Mouse (Mus musculus): ENCODE measurements around the gene Adamts20. TPM values are rescaled to one million over a fixed set of nuclear protein-coding genes. Genes with fewer than 3 reads are reported as not detected.
A peak's percentile ranks its signal among the peaks of the same experiment; 100 is the strongest.

Adamts20 gene
- polyA plus RNA-seq, 1 experiment from 2014 or later: 1.6 TPM

- H3K9ac ChIP-seq (ENCODE audit: low read depth, low read length): no peak overlapping the region
- no peaks in the 10 kb centered on the region for H3K27me3 ChIP-seq (ENCODE audit: control insufficient read depth, insufficient read depth, low read length)
- no peaks in the 10 kb centered on the region; the same call in 1 of the 2 replicates for H3K9me3 ChIP-seq (replicated peaks; ENCODE audit: control insufficient read depth, low read length)
- ATAC-seq (replicated peaks; ENCODE audit: insufficient number of reproducible peaks, low FRiP score, low TSS enrichment): no peak
- no peaks in the 10 kb centered on the region for H3K4me1 ChIP-seq (ENCODE audit: control insufficient read depth, insufficient read depth, low read length)
- no peak overlapping the region for H3K4me2 ChIP-seq
- H3K4me3 ChIP-seq (ENCODE audit: low read depth, low read length): no peak overlapping the region
- no peaks in the 10 kb centered on the region for H3K36me3 ChIP-seq (ENCODE audit: control insufficient read depth, insufficient read depth, low read length)
- no peak overlapping the region for H3K27ac ChIP-seq (ENCODE audit: low read depth, low read length)
- 86% methylated on average over 5 of the region's 5 CpGs for WGBS (ENCODE audit: insufficient replicate concordance)
Observed at GRCm38 (mm10) chr15:94344317-94344716, 120.9 kb downstream of the Adamts20 start.

DNA sequence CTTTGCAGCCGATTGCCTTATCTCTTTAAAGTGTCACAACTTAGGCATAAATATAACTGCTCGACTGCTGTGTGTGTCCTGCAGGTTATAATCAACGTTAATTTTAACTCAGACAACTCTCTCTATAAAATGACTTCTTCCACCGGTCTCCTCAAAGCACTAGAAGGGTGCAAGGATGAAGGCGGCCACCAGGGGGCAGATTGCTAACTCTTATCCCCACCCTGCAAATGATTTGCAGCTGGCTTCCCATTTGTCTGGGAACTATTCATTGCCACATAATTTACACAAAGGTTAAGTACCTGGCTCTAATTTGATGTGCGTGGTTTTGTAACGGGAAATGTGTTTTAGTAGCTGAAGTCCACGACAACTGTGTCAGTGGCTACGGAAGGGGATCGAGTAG lies 122.9 kb downstream of the Adamts20 start:
- H3K9me3 ChIP-seq (replicated peaks; ENCODE audit: control insufficient read depth, low read length): no peaks in the 10 kb centered on the region; the same call in 1 of the 2 replicates
- no peak overlapping the region for H3K9ac ChIP-seq (ENCODE audit: low read depth, low read length)
- H3K27me3 ChIP-seq (ENCODE audit: control insufficient read depth, insufficient read depth, low read length): no peaks in the 10 kb centered on the region
- no peaks in the 10 kb centered on the region for H3K4me1 ChIP-seq (ENCODE audit: control insufficient read depth, insufficient read depth, low read length)
- no peaks in the 10 kb centered on the region for H3K36me3 ChIP-seq (ENCODE audit: control insufficient read depth, insufficient read depth, low read length)
- no peak for ATAC-seq (replicated peaks; ENCODE audit: insufficient number of reproducible peaks, low FRiP score, low TSS enrichment)
- WGBS (ENCODE audit: insufficient replicate concordance): 63% methylated on average over 10 of the region's 10 CpGs
- H3K27ac ChIP-seq (ENCODE audit: low read depth, low read length): no peak overlapping the region
- H3K4me3 ChIP-seq (ENCODE audit: low read depth, low read length): no peak overlapping the region
- no peak overlapping the region for H3K4me2 ChIP-seq

DNA sequence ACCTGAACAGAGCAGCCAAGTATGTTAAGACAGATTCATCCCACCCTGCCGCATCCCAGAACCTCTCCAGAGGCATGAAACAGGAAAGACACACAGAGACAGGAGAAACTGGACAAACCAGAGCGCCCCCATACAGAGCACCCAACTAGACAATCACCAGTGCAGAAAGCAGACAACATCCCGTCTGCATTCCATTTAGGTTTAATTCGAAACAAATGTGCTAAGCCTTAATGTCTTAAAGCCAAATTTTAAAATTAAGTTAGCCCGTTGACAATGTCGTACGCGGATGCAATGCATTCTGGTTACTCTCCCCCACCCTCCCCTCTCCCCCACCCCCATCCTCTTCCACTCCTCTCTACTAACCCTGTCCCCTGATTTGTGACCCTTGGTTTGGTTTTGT lies 126.2 kb downstream of the Adamts20 start:
- Histone ChIP-seq H3K4me3 (ENCODE audit: low read depth, low read length) (no peak overlapping the region), H3K4me1 (ENCODE audit: control insufficient read depth, insufficient read depth, low read length) (no peaks in the 10 kb centered on the region), H3K9me3 (replicated peaks; ENCODE audit: control insufficient read depth, low read length) (no peaks in the 10 kb centered on the region; the same call in 1 of the 2 replicates), H3K9ac (ENCODE audit: low read depth, low read length) (no peak overlapping the region), H3K4me2 (no peak overlapping the region), H3K36me3 (ENCODE audit: control insufficient read depth, insufficient read depth, low read length) (no peaks in the 10 kb centered on the region), H3K27me3 (ENCODE audit: control insufficient read depth, insufficient read depth, low read length) (no peaks in the 10 kb centered on the region), H3K27ac (ENCODE audit: low read depth, low read length) (no peak overlapping the region)
- ATAC-seq (replicated peaks; ENCODE audit: insufficient number of reproducible peaks, low FRiP score, low TSS enrichment): no peak
- WGBS (ENCODE audit: insufficient replicate concordance): 87% methylated on average over 8 of the region's 8 CpGs

- H3K9me3 ChIP-seq (replicated peaks; ENCODE audit: control insufficient read depth, low read length): no peaks in the 10 kb centered on the region
- no peak for ATAC-seq (replicated peaks; ENCODE audit: insufficient number of reproducible peaks, low FRiP score, low TSS enrichment)
- no peaks in the 10 kb centered on the region for H3K27me3 ChIP-seq (ENCODE audit: control insufficient read depth, insufficient read depth, low read length)
- WGBS (ENCODE audit: insufficient replicate concordance): 65% methylated on average over 10 of the region's 10 CpGs
- no peak overlapping the region for H3K4me3 ChIP-seq (ENCODE audit: low read depth, low read length)
- no peaks in the 10 kb centered on the region for H3K36me3 ChIP-seq (ENCODE audit: control insufficient read depth, insufficient read depth, low read length)
- H3K27ac ChIP-seq (ENCODE audit: low read depth, low read length): no peak overlapping the region
- no peak overlapping the region for H3K9ac ChIP-seq (ENCODE audit: low read depth, low read length)
- no peaks in the 10 kb centered on the region for H3K4me1 ChIP-seq (ENCODE audit: control insufficient read depth, insufficient read depth, low read length)
- no peak overlapping the region for H3K4me2 ChIP-seq
Observed at GRCm38 (mm10) chr15:94334586-94334985, 130.6 kb downstream of the Adamts20 start.

DNA sequence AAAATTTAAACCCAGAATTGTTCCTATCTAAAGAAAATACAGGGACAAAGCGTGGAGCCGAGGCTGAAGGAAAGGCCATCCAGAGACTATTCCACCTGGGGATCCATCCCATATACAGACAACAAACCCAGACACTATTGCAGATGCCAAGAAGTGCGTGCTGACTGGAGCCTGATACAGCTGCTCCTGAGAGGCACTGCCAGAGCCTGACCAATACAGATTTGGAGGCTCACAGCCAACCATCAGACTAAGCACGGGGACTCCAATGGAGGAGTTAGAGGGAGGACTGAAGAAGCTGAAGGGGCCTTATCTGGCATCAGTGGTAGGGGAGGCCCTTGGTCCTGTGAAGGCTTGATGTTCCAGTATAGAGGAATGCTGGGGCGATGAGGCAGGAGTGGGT lies 138.6 kb downstream of the Adamts20 start:
- Histone ChIP-seq H3K27ac (ENCODE audit: low read depth, low read length) (no peak overlapping the region), H3K4me1 (ENCODE audit: control insufficient read depth, insufficient read depth, low read length) (peaks cover 7% of the 10 kb centered on the region; the same call in 1 of the 2 replicates), H3K36me3 (ENCODE audit: control insufficient read depth, insufficient read depth, low read length) (no peaks in the 10 kb centered on the region), H3K27me3 (ENCODE audit: control insufficient read depth, insufficient read depth, low read length) (no peaks in the 10 kb centered on the region), H3K4me2 (no peak overlapping the region), H3K9ac (ENCODE audit: low read depth, low read length) (no peak overlapping the region), H3K4me3 (ENCODE audit: low read depth, low read length) (no peak overlapping the region), H3K9me3 (replicated peaks; ENCODE audit: control insufficient read depth, low read length) (no peaks in the 10 kb centered on the region)
- ATAC-seq (replicated peaks; ENCODE audit: insufficient number of reproducible peaks, low FRiP score, low TSS enrichment): no peak
- 72% methylated on average over 5 of the region's 5 CpGs for WGBS (ENCODE audit: insufficient replicate concordance)

DNA sequence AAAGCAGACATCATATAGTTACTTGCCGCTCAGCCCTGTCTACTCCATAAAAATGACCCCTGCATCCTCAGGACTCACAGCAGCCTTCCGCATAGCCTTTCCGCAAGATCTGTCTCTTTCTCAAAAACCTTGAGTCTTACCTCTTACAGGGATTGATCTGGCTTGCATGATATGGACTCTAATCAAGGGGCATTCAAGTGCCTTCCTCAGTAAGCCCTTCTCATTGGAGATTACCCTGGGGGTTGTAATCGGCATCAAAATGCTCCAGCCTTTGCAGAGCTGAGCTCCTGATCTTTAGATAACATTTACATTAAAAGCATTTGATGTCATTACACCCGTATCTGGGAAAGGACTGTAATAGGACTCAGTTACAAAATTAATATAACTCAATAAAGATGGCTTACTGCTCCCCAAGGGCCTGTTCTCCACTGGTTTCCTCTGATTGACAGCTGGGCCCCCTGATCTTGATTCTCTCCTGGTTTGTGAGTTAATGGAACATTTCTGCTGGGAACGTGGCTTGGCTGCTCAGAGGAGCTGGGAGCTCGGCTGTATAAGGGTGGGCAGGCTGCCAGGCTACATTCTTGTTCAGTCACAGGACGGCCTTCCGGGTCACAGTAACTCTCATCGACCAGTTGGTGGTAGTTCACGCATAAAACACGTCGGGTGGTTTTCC lies 139.6 kb downstream of the Adamts20 start:
- Histone ChIP-seq H3K4me3 (ENCODE audit: low read depth, low read length) (no peak overlapping the region), H3K27ac (ENCODE audit: low read depth, low read length) (0 out of 2 replicates have a peak overlapping the region, but pooled peaks have one; percentile 46), H3K27me3 (ENCODE audit: control insufficient read depth, insufficient read depth, low read length) (no peaks in the 10 kb centered on the region), H3K36me3 (ENCODE audit: control insufficient read depth, insufficient read depth, low read length) (no peaks in the 10 kb centered on the region), H3K9ac (ENCODE audit: low read depth, low read length) (no peak overlapping the region), H3K4me1 (ENCODE audit: control insufficient read depth, insufficient read depth, low read length) (peaks cover 7% of the 10 kb centered on the region; the same call in 1 of the 2 replicates), H3K4me2 (no peak overlapping the region), H3K9me3 (replicated peaks; ENCODE audit: control insufficient read depth, low read length) (no peaks in the 10 kb centered on the region)
- WGBS (ENCODE audit: insufficient replicate concordance): 53% methylated on average over 13 of the region's 13 CpGs
- peak; percentile 59 for ATAC-seq (replicated peaks; ENCODE audit: insufficient number of reproducible peaks, low FRiP score, low TSS enrichment)

- Histone ChIP-seq H3K4me1 (ENCODE audit: control insufficient read depth, insufficient read depth, low read length) (no peaks in the 10 kb centered on the region), H3K4me3 (ENCODE audit: low read depth, low read length) (no peak overlapping the region), H3K9ac (ENCODE audit: low read depth, low read length) (no peak overlapping the region), H3K4me2 (no peak overlapping the region), H3K9me3 (replicated peaks; ENCODE audit: control insufficient read depth, low read length) (no peaks in the 10 kb centered on the region), H3K27ac (ENCODE audit: low read depth, low read length) (no peak overlapping the region), H3K36me3 (ENCODE audit: control insufficient read depth, insufficient read depth, low read length) (no peaks in the 10 kb centered on the region), H3K27me3 (ENCODE audit: control insufficient read depth, insufficient read depth, low read length) (no peaks in the 10 kb centered on the region)
- ATAC-seq (replicated peaks; ENCODE audit: insufficient number of reproducible peaks, low FRiP score, low TSS enrichment): no peak
- WGBS (ENCODE audit: insufficient replicate concordance): 82% methylated on average over 3 of the region's 3 CpGs
Observed at GRCm38 (mm10) chr15:94316171-94316570, 149.0 kb downstream of the Adamts20 start.

GRCm38 (mm10) chr15:94309689-94310088 lies 155.5 kb downstream of the Adamts20 start:
- H3K9ac ChIP-seq (ENCODE audit: low read depth, low read length): no peak overlapping the region
- no peak overlapping the region for H3K4me2 ChIP-seq

DNA sequence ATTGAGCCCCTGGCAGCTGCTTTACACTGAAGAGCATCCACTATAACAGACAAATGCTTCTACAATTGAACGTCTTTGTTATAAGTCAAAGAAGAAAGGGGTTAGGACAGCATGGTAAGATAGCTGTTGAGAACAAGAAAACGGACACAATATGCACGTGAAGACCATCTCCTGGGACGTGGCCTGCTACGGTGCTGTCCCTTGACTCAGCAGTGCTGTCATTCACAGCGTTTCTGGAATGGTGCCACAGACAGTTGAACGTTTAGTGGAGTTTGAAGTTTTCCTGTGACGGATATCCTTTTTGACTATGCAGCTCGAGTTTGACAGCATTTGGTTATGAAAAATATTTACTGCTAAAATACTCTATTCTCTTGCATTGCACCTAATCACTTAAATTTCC lies 157.3 kb downstream of the Adamts20 start:
- Histone ChIP-seq H3K36me3 (ENCODE audit: control insufficient read depth, insufficient read depth, low read length) (no peaks in the 10 kb centered on the region), H3K4me1 (ENCODE audit: control insufficient read depth, insufficient read depth, low read length) (no peaks in the 10 kb centered on the region), H3K27me3 (ENCODE audit: control insufficient read depth, insufficient read depth, low read length) (no peaks in the 10 kb centered on the region), H3K9me3 (replicated peaks; ENCODE audit: control insufficient read depth, low read length) (no peaks in the 10 kb centered on the region), H3K4me3 (ENCODE audit: low read depth, low read length) (no peak overlapping the region), H3K9ac (ENCODE audit: low read depth, low read length) (no peak overlapping the region), H3K4me2 (no peak overlapping the region), H3K27ac (ENCODE audit: low read depth, low read length) (no peak overlapping the region)
- ATAC-seq (replicated peaks; ENCODE audit: insufficient number of reproducible peaks, low FRiP score, low TSS enrichment): no peak
- 73% methylated on average over 9 of the region's 9 CpGs for WGBS (ENCODE audit: insufficient replicate concordance)

More at GRCm38 (mm10) chr15:94309689-94310088, 155.5 kb downstream of the Adamts20 start:
- Histone ChIP-seq H3K9me3 (replicated peaks; ENCODE audit: control insufficient read depth, low read length) (no peaks in the 10 kb centered on the region), H3K36me3 (ENCODE audit: control insufficient read depth, insufficient read depth, low read length) (no peaks in the 10 kb centered on the region), H3K27me3 (ENCODE audit: control insufficient read depth, insufficient read depth, low read length) (no peaks in the 10 kb centered on the region), H3K4me3 (ENCODE audit: low read depth, low read length) (no peak overlapping the region), H3K27ac (ENCODE audit: low read depth, low read length) (no peak overlapping the region), H3K4me1 (ENCODE audit: control insufficient read depth, insufficient read depth, low read length) (no peaks in the 10 kb centered on the region)
- 79% methylated on average over 7 of the region's 7 CpGs for WGBS (ENCODE audit: insufficient replicate concordance)
- no peak for ATAC-seq (replicated peaks; ENCODE audit: insufficient number of reproducible peaks, low FRiP score, low TSS enrichment)

Measured in heart, embryonic 11.5 days (tissue).